Mouse (Mus musculus) CD4-positive helper T cell, adult 2 months (primary cell): ENCODE data around the gene Polr2m.

Experiments used
- DNase-seq: peaks from one replicate; pipeline ENCODE4 v3.0.0-alpha.2; 2012; ENCODE audit warnings: low read depth, missing footprints, low spot score

Polr2m gene

DNA sequence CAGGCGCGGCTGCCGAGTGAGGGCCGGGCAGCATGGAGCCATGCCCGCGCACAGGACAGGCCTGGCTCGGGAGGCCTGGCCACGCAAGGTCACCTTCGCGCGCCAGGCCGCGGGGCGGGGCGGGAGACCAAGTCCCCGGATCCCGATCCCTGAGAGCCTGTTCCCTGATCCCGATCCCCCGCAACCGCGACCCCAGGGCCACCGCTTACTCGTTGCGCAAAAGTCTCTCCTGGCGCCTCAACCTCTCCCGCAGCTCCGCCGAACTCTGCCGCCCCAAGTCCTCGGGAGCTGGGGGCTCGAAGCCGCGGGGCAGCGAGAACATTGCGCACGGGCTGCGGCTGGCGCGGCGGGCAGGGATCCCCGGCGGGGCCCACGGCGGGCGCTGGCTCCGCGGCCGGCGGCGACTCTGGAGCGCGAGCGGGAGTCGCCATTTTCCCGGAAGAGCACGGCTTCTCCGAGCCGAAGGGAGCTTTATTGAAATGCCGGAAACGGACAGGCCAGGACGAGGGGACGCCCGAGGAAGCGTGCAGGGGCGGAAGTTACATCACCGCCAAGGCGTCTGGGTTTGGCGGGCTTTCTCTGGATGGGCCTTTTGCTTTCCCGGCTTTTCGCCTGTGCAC lies at the start of gene Polr2m:
Polr2m (minus strand) TSS at position 461 of the 620 bp plus-strand sequence.
- peak; percentile 92 for DNase-seq

DNA sequence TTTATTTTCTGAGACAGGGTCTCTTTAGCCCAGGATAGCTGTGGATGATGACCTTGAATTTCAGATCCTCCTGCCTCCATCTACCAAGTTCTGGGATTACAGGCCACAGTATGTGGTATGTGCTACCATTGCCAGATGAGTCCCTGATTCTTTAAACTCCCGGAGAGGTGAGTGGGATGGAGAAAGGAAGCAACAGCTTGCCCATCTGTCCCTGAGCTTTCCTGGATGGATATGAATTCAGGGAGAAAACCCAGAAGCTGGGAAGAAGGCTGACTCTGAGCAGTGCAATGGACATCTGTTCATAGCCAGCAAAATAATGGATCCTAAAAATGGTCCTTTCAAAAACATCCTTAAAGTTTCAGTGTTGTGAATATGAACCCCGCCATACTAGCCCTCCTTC lies 49.3 kb upstream of the Polr2m start:
- no peak for DNase-seq

DNA sequence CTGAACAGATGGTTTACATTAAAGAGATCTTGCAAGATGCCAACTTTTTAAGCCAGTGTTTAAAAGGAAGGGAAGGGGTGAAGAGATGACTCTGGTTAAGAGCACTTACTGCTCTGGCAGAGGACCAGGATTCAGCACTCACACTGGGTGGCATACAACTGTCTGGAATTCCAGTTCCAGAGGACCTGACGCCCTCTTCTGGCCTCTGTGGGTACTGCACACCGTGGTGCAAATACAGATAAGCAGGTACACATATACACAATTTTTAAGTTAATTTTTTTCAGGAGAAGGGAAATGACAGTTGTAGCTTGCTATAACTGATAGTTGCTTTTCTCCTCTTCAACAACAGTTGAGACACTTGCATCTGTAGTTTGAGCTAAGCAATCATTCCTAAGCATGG lies 44.2 kb upstream of the Polr2m start:
- DNase-seq, result no peak

DNA sequence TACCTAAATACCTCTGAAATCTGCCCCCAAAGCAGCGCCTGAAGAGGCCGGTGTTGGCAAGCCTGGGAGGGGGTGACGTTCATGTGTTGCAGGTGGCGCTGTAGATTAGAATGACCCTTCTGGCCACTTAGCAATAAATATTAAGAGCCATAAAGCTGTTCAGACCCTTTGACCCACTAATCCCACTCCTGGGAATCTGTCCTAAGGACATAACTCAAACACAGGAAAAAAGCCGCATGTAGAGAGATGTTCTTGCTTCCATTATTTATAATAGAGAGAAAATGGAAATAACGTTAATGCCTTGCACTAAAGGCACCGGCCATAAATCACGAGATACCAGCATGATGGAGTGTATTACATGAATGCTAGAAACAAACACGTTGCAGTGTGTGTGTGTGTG lies 41.7 kb upstream of the Polr2m start:
- DNase-seq, result no peak

DNA sequence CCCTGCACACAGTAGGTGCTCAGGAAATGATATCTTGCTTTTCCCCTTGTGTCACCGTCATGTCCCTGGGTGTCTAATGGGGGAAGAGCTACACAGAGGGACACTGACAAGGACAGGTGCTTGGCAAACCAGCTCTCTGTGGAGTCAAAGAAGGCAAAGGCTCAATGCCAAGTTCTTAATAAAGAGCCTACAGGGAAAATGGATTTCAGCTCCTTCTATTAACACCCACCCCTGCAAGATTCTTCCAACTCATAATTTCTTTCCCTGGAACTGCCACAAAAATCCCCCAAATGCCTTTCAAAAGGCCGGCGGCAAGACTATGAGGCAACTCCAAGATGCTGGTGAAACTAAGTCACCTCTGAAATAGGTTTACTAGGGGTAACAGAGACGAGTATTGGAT lies 38.2 kb upstream of the Polr2m start:
- no peak for DNase-seq

DNA sequence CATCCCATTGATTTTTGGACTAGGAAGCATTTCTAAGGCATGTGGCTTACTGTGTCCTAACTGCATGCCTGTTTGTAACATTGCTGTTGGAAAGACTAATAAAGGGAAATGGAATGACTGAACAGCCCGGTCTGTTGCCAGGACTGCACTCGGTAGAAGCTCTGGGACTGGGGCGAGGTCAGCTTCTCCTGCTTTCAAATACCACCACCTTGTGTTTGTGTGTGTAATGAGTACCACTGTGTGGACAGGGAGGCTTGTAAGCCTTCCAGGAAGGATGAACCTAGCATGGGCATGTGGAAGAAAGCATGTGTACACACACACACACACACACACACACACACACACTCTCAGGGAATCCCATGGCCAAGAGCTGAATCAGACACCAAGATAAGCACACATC lies 34.1 kb upstream of the Polr2m start:
- DNase-seq, result no peak

DNA sequence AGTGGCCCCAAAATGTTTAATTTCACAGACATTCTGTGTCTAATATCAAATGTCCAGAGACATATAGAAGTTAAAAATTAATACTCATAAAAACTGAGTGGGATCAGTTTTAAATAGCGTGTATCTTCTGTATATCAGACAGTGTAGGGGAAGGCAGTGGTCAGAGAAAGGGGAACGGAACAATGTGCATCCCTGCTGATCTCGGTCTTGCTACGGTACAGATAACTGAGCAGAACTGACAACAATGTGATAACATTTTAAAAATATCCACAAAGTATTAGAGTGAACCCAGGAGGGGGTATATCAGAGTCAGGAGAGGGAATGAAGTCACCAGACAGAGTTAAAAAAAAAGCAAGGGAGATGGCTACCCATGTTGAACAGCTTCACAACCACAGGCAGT lies 31.8 kb upstream of the Polr2m start:
- DNase-seq, result no peak

DNA sequence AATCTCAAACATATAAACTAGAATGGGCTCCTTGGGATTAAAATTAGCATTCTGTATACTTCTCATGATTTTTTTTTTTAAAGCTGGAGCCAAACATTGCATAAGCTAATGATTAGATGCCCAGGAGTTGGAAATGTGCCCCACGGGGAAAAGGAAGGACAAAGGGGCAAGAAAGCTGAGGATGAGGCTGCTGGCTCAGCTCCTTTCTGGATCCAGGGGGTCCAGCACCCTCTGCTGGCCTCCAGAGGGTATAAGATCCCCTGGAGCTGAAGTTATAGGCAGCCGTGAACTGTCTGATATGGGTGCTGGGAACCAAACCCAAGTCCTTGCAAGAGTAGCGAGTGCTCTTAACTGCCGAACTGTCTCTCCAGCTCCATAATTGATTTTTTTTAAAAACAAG lies 30.1 kb upstream of the Polr2m start:
- DNase-seq, result no peak

DNA sequence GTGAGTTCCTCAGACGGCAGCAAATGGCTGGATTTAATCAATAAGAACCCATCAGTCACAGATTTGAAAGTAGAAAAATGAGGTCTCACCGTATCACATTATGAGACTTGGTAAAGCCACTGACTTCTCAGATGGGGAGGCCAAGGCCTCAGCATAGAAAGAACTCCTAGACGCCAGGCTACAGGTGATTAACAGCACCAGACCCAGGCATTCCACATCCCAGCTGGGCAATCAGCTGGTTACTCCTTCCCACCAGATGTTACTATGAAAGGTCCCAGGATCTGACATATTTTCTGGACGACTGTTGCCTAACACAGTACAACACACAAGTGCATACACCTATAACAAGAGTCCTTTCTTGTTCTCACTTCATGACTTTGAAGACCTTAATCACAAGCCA lies 27.8 kb upstream of the Polr2m start:
- no peak for DNase-seq

DNA sequence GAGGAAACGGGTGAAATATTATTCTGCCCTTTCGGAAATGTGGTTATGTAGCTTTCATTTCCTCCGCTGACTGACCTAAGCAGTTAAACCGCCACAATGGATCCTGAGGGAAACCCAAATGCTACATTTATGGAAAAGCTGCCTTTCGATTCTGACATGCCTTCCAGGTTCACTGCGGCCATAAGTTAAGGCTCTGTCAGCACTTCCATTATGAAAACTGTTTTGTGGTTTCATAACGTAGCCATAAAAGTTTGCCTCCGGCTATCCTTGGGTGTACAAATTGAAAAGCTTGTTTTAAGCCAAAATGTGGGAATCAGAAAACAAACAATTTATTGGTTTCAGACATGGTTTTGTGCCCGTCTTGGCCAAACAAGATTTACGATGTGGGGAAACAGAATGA lies 27.2 kb upstream of the Polr2m start:
- DNase-seq, result no peak

DNA sequence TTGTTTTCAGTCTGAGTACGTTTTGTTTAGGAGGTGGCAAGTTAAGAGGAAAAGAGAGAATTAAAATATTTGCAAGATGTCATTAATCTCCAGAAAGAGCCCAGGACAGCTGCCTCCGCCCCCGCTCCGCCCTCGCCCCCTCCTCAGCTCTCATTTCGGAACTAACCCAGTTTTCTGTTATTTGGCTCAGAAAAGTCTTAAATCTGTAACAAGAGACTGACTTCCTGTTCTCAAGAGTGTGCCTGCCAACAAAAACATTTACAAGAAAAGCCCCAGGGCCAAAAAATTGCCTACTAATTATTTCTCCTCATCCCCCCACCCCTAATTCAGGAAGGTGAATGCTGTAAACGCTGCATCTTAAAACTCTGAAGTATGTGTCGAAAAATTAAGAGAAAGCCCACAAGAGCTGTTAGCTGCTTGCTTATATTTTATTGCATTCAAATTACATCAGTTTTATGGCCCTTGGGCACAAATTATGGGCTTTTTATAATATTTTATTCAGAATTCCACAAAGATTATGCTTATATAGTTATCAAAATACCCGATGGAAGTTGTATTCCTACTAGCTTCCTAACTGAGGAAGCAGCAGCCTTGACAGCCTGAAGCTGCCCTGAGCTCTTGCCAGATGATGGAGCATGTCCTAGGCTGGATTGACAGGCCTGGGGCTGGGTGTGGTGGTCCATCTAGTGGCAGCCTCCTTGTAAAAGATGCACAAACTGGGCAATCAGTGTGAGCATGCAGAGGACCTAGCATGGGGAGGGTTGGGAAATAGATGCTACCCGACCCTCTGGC lies 12.9 kb upstream of the Polr2m start:
- DNase-seq, result no peak

DNA sequence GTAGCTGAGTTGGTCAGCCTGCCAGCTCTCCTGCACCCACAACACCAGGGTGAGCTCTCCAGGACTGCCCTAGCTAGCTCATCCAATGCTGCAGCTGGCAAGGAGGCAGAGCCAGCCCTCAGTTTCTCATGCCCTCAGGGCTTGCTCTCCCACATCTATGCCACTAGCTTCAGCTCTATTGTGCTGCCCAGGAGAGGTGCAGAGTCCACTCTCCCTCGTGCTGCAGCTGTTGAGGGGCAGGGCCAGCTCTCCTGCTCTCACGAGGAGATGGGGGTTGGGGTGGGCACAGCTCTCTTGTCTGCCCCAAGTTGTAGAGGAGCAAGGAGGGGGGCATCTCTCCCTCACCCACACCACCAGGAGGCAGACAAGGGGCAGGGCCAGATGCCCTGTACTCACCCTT lies 10.9 kb upstream of the Polr2m start:
- no peak for DNase-seq

DNA sequence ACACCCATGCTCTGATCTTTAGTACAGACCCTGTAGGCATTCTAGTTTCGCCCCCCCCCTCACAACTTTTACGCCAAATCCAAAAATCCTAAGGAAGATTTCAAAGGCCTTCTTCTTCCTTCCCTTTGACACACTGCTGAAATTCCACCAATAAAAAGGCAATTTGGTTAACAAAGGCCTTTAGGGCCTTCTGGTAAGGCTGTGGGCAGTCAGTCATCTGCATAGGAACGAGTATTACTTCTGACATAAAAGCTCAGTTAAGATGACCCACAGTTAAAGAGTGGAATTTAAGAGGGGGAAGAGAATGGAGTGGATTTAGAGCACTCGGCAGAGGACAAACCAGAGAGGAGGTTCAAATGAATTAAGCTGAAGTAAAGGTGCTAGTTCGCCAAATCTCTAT lies 8.0 kb upstream of the Polr2m start:
- DNase-seq, result no peak

DNA sequence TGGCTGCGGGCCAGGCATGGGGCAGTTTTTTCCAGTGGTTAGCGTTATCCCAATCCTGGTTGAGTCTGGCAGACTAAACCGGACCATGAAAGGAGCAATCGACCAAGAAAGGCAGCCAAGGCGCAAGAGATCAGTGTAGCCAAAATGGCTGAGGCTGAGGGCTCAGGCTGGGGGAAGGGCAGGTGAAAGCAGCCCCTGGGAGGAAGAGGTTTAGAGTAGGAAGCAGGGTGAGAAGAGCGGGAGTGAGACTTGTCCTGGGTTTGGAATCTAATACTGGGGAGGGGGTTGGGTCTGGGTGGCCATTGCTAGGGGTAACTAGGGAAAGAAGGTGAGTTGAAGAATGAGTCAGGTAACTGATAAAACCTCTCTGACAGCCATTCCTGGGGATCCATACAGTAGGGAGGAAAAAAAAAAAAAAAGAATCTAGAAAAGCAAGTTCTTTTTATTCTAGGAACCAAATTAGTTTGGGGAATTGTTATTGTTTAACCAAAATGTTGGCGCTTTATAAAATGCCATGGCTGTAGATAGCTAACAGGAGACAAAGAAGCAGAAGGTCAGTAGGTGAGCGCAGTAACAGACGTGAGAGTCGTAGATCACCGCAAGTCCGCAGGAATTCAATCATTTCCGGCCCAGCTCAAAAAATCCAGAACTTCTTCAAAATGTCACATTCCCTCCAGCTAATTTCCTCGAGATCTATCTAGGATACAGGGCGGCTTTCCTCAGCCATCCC lies 6.7 kb upstream of the Polr2m start:
- no peak for DNase-seq

DNA sequence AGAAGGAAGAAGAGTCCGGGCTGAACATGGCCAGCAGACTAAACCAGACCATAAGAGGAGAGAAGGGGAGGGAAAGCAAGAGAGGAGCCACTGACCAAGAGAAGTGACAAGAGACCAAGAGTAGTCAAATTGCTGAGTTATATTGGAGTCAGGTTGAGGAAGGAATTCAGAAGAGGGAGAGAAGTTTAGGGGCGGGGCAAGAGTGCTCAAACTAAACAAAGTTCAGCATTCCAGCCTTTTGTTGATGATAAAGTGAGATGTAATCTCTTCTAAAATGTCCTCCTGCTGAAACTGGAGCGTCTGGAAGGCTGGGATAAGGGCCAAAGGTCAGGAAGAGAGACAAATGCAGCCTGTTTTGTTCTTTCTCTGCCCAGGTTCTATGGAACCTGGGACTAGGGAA lies 4.3 kb upstream of the Polr2m start:
- no peak for DNase-seq

DNA sequence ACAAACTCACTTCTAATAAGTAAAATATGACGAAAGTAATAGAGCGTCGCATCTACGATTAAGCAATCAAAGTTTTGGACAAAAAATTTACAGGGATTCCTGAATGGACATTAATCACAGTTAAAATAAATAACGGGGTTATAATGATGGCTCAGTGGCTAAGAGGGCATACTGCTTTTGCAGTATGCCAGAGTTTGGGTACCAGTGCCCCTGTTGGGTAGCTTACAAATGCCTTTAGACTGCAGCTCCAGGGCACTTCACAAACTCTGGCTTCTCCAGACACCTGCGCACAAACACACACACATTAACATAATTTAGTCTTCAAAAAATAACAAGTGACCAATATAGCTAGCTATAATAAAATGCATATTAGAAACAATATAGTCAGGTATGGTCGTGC lies 392 bp upstream of the Polr2m start:
- no peak for DNase-seq

DNA sequence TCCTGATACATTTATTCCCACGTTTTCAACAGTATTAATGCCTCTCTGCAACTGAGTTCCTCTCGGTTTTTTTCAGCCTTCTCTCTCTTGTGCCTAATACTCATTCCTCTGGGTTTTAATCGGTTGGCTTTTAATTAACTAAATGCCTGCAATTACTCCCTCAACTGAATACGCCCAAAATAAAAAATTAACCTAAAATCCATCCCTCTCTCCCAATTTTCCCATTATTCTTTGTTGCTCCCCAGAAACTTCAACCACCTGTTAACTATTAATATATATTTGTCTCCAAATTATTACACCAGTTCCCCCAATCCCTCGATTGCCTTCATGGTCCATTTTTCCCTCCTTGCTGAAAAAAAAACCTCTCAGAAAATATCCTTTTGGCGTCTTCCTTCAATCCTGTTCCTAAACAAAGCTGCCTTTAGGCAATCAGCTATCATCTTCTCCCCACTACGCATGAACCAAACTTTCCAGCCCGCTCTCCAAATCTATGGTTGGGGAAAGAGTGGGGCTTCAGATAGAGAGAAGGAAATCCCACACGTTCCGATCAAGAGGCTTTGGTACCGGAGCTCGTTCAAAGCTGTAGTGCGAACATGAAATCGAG lies 762 bp downstream of the Polr2m start:
- DNase-seq, result no peak

DNA sequence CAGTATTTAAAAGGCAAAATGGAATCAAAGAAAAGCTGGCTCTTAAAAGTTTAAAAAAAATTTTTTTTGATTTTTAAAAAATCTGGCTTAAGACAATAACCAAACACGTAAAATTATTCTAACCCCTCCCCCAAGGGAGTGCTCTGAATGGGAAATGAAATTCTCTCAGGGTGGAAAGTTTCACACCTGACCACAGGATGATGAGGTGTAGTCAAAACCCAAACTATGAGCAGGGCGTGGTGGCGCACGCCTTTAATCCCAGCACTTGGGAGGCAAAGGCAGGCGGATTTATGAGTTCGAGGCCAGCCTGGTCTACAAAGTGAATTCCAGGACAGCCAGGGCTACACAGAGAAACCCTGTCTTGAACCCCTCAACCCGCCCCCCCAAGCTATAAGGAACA lies 1.9 kb downstream of the Polr2m start:
- DNase-seq, result peak; percentile 67

DNA sequence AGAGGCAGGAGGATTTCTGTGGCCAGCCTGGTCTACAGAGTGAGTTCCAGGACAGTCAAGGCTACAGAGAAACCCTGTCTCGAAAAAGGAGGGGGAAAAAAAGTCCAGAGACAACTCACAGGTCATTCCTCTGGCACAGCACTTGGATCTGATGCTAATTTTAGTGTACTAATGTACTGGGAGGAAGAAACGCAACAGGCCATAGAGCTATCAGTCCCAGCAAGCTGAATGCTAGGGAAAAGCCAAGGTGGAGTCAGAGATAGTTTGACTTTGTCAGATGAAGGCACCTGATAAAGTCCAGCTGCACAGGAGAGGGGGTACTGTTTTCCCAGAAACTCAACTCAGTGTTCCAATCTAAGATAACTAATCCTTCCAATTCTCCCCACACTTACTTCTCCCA lies 5.4 kb downstream of the Polr2m start:
- no peak for DNase-seq

DNA sequence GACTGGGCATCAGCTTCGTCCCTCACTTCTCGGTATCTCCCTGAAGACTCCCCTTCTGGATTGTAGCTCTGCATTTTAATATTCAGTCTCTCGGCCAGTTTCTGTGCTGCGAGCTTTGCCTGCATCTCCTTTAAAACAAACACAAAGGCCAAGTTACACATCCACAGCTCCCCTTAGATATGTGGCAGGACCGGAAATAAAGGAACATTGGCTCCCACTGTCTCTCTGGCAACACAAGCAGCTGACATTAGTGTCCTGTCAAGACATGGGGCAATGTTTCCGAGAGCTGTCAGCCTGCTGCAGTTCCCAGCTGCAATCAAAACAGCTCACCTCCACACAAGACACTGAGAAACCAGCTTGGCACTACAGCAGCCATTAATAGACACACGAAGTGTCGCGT lies 6.3 kb downstream of the Polr2m start:
- DNase-seq, result no peak

DNA sequence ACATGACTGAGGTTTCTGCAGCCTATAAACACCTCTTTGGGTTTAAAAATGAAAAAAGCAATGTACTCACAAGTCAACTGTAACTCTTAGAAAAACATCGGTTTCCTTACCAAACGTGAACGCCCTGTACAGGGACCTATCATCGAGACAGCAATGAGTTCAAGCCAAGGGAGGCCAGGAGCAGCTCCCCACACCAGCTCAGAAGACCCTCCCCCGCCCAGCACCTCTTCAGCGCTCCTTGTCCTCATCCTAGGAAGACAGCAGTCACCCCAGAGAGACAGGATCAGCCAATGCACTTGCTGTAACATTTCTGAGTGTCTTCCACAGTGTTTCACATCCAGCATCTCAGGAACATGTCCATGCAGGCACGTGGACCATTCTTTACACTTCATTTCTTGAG lies 7.1 kb downstream of the Polr2m start:
- DNase-seq, result no peak

DNA sequence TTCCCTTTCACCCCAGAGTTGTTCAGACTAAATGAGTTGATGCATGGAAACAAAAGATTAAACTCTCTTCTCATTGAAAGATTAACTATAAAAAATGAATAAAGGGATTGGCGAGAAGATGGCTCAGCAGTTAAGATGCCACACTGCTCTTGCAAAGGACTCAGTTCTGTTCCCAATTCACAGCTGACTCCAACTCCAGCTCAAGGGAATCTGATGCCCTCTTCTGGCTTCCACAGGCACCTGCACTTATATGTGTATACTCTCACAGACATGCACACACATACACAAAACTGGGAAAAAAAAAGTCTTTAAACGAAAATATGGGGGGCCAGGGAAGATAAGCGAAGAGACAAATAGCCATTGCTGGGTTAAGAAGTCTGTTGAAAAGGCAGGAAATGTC lies 9.1 kb downstream of the Polr2m start:
- DNase-seq, result no peak

DNA sequence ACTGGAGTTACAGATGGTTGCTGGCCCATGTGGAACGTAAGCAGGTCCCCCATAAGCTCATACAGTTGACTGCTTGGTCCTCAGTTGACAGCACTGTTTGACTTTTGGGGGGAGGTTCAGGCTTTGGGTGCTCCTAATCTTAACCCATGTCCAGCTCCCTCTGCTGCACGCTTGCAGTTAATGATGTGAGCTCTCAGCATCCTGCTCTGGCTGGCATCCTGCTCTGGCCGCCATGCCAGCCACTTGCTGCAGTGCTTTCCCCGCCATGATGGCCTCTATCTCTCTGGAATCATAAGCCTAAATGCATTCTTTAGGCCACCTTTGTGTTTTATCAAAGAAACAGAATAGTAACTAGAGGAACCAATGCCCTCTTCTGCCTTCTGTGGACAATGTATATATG lies 10.2 kb downstream of the Polr2m start:
- no peak for DNase-seq
